Mouse (Mus musculus): Measurements from ENCODE around the gene Cnpy4. TPM values are rescaled to one million over a fixed set of nuclear protein-coding genes. Genes with fewer than 3 reads are reported as not detected.

Gene Cnpy4
- polyA plus RNA-seq, 1 experiment from 2014 or later: 28.2 TPM

DNA sequence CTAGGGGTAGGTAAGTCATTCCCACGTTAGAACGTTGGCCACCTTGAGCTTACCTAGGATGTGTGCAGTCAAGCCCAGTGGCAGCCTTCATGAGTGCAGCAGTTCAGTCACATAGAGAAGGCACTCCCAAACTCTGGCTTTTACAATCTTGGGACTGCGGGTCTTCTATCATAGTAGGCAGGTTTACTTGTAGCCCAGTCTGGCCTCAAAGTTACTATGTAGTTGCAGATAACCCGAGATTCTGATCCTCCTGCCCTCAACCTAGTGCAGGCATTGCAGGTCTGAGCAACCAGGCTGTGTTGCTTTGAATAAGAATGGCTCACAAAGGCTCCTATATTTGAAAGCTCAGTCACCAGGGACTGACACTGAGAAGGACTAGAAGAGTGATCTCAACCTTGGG, 39.2 kb downstream of the Cnpy4 start:
- no peak overlapping the region for H3K4me3 ChIP-seq (ENCODE audit: low read length)
- no peaks in the 10 kb centered on the region for H3K9me3 ChIP-seq (ENCODE audit: control insufficient read depth, low read length)
- ATAC-seq: no peak
- no peak overlapping the region for H3K4me2 ChIP-seq (ENCODE audit: low read length)
- no peaks in the 10 kb centered on the region for H3K27me3 ChIP-seq (replicated peaks; ENCODE audit: control insufficient read depth, insufficient read depth, low read length)
- WGBS: 76% methylated on average over 4 of the region's 4 CpGs
- H3K36me3 ChIP-seq (ENCODE audit: control insufficient read depth, insufficient read depth, low read length): no peaks in the 10 kb centered on the region
- no peak overlapping the region for H3K9ac ChIP-seq (ENCODE audit: low read depth, low read length)
- H3K27ac ChIP-seq (ENCODE audit: low read depth, low read length): no peak overlapping the region
- H3K4me1 ChIP-seq (ENCODE audit: control insufficient read depth, insufficient read depth, low read depth, low read length): no peaks in the 10 kb centered on the region

GRCm38 (mm10) chr5:138227367-138227766, 40.1 kb downstream of the Cnpy4 start:
- no peak overlapping the region for H3K4me2 ChIP-seq (ENCODE audit: low read length)
- H3K27ac ChIP-seq (ENCODE audit: low read depth, low read length): no peak overlapping the region
- WGBS: 71% methylated on average over 2 of the region's 2 CpGs
- no peak overlapping the region for H3K9ac ChIP-seq (ENCODE audit: low read depth, low read length)
- H3K9me3 ChIP-seq (ENCODE audit: control insufficient read depth, low read length): no peaks in the 10 kb centered on the region
- H3K4me1 ChIP-seq (ENCODE audit: control insufficient read depth, insufficient read depth, low read depth, low read length): no peaks in the 10 kb centered on the region
- no peak overlapping the region for H3K4me3 ChIP-seq (ENCODE audit: low read length)
- no peak for ATAC-seq
- no peaks in the 10 kb centered on the region for H3K27me3 ChIP-seq (replicated peaks; ENCODE audit: control insufficient read depth, insufficient read depth, low read length)
- H3K36me3 ChIP-seq (ENCODE audit: control insufficient read depth, insufficient read depth, low read length): no peaks in the 10 kb centered on the region

DNA sequence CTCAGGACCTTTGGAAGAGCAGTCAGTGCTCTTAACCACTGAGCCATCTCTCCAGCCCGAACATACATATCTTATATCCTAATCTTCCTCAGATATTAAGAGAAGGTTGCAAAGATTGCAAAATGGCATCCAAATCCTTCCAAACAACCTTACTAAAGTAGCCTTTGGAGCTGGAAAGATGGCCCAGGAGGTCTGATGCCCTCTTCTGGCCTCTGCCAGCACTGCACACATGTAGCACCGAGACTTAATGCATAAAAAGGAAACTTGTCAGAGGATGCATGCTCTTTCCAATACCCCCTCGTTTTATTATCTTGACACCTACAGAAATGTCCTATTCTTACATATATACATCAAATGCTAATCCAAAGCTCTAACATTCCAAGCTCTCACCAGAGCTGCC, 40.7 kb downstream of the Cnpy4 start:
- Histone ChIP-seq H3K27ac (ENCODE audit: low read depth, low read length) (no peak overlapping the region), H3K9me3 (ENCODE audit: control insufficient read depth, low read length) (no peaks in the 10 kb centered on the region), H3K36me3 (ENCODE audit: control insufficient read depth, insufficient read depth, low read length) (no peaks in the 10 kb centered on the region), H3K27me3 (replicated peaks; ENCODE audit: control insufficient read depth, insufficient read depth, low read length) (no peaks in the 10 kb centered on the region), H3K4me1 (ENCODE audit: control insufficient read depth, insufficient read depth, low read depth, low read length) (no peaks in the 10 kb centered on the region), H3K4me3 (ENCODE audit: low read length) (no peak overlapping the region), H3K9ac (ENCODE audit: low read depth, low read length) (no peak overlapping the region), H3K4me2 (ENCODE audit: low read length) (no peak overlapping the region)
- ATAC-seq: no peak
- 57% methylated on average over 3 of the region's 3 CpGs for WGBS

DNA sequence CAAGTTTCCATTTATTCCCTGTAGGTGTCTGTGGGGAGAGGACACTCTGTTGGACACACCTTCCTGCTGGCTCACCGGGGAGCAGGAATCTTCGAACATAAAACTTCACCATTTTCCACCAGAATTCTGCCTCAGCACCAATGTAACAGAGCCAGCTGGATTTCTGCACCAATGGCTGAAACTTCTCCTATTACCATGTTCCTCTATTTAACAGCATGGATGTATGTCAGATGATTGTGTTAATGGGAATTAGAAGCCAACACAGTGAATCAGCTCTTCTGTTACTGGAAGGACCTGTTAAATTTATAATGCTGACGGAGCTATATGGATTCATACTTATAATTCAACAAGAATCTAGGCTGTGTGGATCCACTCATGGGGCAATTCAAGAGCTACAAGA, 42.2 kb downstream of the Cnpy4 start:
- WGBS: 94% methylated on average over 3 of the region's 3 CpGs
- Histone ChIP-seq H3K4me1 (ENCODE audit: control insufficient read depth, insufficient read depth, low read depth, low read length) (no peaks in the 10 kb centered on the region), H3K9ac (ENCODE audit: low read depth, low read length) (no peak overlapping the region), H3K4me2 (ENCODE audit: low read length) (no peak overlapping the region), H3K27ac (ENCODE audit: low read depth, low read length) (no peak overlapping the region), H3K36me3 (ENCODE audit: control insufficient read depth, insufficient read depth, low read length) (no peaks in the 10 kb centered on the region), H3K4me3 (ENCODE audit: low read length) (no peak overlapping the region), H3K27me3 (replicated peaks; ENCODE audit: control insufficient read depth, insufficient read depth, low read length) (no peaks in the 10 kb centered on the region), H3K9me3 (ENCODE audit: control insufficient read depth, low read length) (no peaks in the 10 kb centered on the region)
- ATAC-seq: no peak

GRCm38 (mm10) chr5:138233778-138234177, 46.5 kb downstream of the Cnpy4 start:
- no peak overlapping the region for H3K9ac ChIP-seq (ENCODE audit: low read depth, low read length)
- no peaks in the 10 kb centered on the region for H3K9me3 ChIP-seq (ENCODE audit: control insufficient read depth, low read length)
- no peak overlapping the region for H3K4me3 ChIP-seq (ENCODE audit: low read length)
- no peaks in the 10 kb centered on the region for H3K36me3 ChIP-seq (ENCODE audit: control insufficient read depth, insufficient read depth, low read length)
- WGBS: 86% methylated on average over 2 of the region's 2 CpGs
- no peak overlapping the region for H3K27ac ChIP-seq (ENCODE audit: low read depth, low read length)
- ATAC-seq: no peak
- no peaks in the 10 kb centered on the region for H3K4me1 ChIP-seq (ENCODE audit: control insufficient read depth, insufficient read depth, low read depth, low read length)
- H3K27me3 ChIP-seq (replicated peaks; ENCODE audit: control insufficient read depth, insufficient read depth, low read length): no peaks in the 10 kb centered on the region
- H3K4me2 ChIP-seq (ENCODE audit: low read length): no peak overlapping the region

GRCm38 (mm10) chr5:138234224-138234623, 46.9 kb downstream of the Cnpy4 start:
- no peak for ATAC-seq
- Histone ChIP-seq H3K4me2 (ENCODE audit: low read length) (no peak overlapping the region), H3K9me3 (ENCODE audit: control insufficient read depth, low read length) (no peaks in the 10 kb centered on the region), H3K36me3 (ENCODE audit: control insufficient read depth, insufficient read depth, low read length) (no peaks in the 10 kb centered on the region), H3K4me1 (ENCODE audit: control insufficient read depth, insufficient read depth, low read depth, low read length) (no peaks in the 10 kb centered on the region), H3K9ac (ENCODE audit: low read depth, low read length) (no peak overlapping the region), H3K27ac (ENCODE audit: low read depth, low read length) (no peak overlapping the region), H3K4me3 (ENCODE audit: low read length) (no peak overlapping the region), H3K27me3 (replicated peaks; ENCODE audit: control insufficient read depth, insufficient read depth, low read length) (no peaks in the 10 kb centered on the region)

DNA sequence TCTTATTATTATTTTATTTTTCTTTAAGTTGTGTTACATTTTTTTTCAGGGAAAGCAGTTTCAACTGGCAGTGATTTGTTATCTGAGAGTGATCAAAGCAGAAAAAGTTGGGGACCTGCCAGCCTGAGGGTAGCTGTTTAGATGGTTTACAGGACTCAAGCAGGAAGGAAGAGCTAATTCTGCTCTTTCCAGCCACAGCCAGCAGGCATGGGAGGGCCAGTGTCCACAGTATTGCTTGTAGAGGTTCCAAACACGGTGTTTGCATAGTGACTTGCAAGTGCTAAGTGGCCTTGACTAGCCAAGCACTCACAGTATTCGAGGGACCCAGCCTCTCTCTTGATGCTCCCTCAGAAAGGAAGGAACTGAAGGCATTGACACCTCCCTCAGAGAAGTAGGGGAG, 54.2 kb downstream of the Cnpy4 start:
- Histone ChIP-seq H3K27me3 (replicated peaks; ENCODE audit: control insufficient read depth, insufficient read depth, low read length) (no peaks in the 10 kb centered on the region), H3K36me3 (ENCODE audit: control insufficient read depth, insufficient read depth, low read length) (no peaks in the 10 kb centered on the region), H3K4me2 (ENCODE audit: low read length) (no peak overlapping the region), H3K9me3 (ENCODE audit: control insufficient read depth, low read length) (no peaks in the 10 kb centered on the region), H3K9ac (ENCODE audit: low read depth, low read length) (no peak overlapping the region), H3K27ac (ENCODE audit: low read depth, low read length) (no peak overlapping the region), H3K4me3 (ENCODE audit: low read length) (no peak overlapping the region), H3K4me1 (ENCODE audit: control insufficient read depth, insufficient read depth, low read depth, low read length) (no peaks in the 10 kb centered on the region)
- no peak for ATAC-seq
- WGBS: 56% methylated on average over 2 of the region's 2 CpGs

MicroRNA genes within 50 kb of the gene (microRNA counts, 519-probe panel; counts per million panel counts)
- microRNA mmu-miR-106b: 3,168 counts per million, percentile 85 among the panel's probes with 10 or more counts
- 3,751 counts per million, percentile 94 among the panel's probes with 10 or more counts for microRNA mmu-miR-25
- 3,085 counts per million, percentile 82 among the panel's probes with 10 or more counts for microRNA mmu-miR-93

Small RNAs within 50 kb of the gene (microRNA-seq; reads per million reads assigned to microRNA genes)
- gene Mir106b: 6,873 reads per million, percentile 94 among the genes with 10 or more reads in this experiment
- 301 reads per million, percentile 64 among the genes with 10 or more reads in this experiment for gene Mir25
- 7,354 reads per million, percentile 94 among the genes with 10 or more reads in this experiment for gene Mir93

Other genes with a start within 250 kb of the Cnpy4 start
- gene Gjc3, start 224.4 kb upstream of the Cnpy4 start, polyA plus RNA-seq (2015; fragmentation: Nextera tagmentation; extraction: Ambion mirVana): 1.9 and 2.0 TPM in 2 replicates
- gene Azgp1, start 206.0 kb upstream of the Cnpy4 start, polyA plus RNA-seq (2015; fragmentation: Nextera tagmentation; extraction: Ambion mirVana): not detected in 2 replicates
- gene Smok3a, start 166.2 kb upstream of the Cnpy4 start, polyA plus RNA-seq (2015; fragmentation: Nextera tagmentation; extraction: Ambion mirVana): not detected in 2 replicates
- gene Smok3b, start 166.1 kb upstream of the Cnpy4 start, polyA plus RNA-seq (2015; fragmentation: Nextera tagmentation; extraction: Ambion mirVana): not detected in 2 replicates
- not detected in 2 replicates for gene Smok3c, start 134.3 kb upstream of the Cnpy4 start, polyA plus RNA-seq (2015; fragmentation: Nextera tagmentation; extraction: Ambion mirVana)
- gene Zkscan1, start 102.4 kb upstream of the Cnpy4 start, polyA plus RNA-seq (2015; fragmentation: Nextera tagmentation; extraction: Ambion mirVana): 15.9 and 20.5 TPM in 2 replicates
- gene Zscan21, start 70.6 kb upstream of the Cnpy4 start, polyA plus RNA-seq (2015; fragmentation: Nextera tagmentation; extraction: Ambion mirVana): 79.0 and 82.3 TPM in 2 replicates
- gene Zfp113, start 31.7 kb upstream of the Cnpy4 start, polyA plus RNA-seq (2015; fragmentation: Nextera tagmentation; extraction: Ambion mirVana): 22.7 and 22.9 TPM in 2 replicates
- 319 and 340 TPM in 2 replicates for gene Cops6, start 26.4 kb upstream of the Cnpy4 start, polyA plus RNA-seq (2015; fragmentation: Nextera tagmentation; extraction: Ambion mirVana)
- 20.3 and 22.9 TPM in 2 replicates for gene Ap4m1, start 15.5 kb upstream of the Cnpy4 start, polyA plus RNA-seq (2015; fragmentation: Nextera tagmentation; extraction: Ambion mirVana)
- 68.0 and 80.4 TPM in 2 replicates for gene Mcm7, start 15.1 kb upstream of the Cnpy4 start, polyA plus RNA-seq (2015; fragmentation: Nextera tagmentation; extraction: Ambion mirVana)
- 64.7 and 75.2 TPM in 2 replicates for gene Taf6, start within 50 bp of the Cnpy4 start, polyA plus RNA-seq (2015; fragmentation: Nextera tagmentation; extraction: Ambion mirVana)
- gene Mblac1, start 6.8 kb downstream of the Cnpy4 start, polyA plus RNA-seq (2015; fragmentation: Nextera tagmentation; extraction: Ambion mirVana): 12.8 and 14.5 TPM in 2 replicates
- 0.06 TPM in 1 of 2 replicates, not detected in the other for gene Nxpe5, start 38.4 kb downstream of the Cnpy4 start, polyA plus RNA-seq (2015; fragmentation: Nextera tagmentation; extraction: Ambion mirVana)
- gene Lamtor4, start 68.0 kb downstream of the Cnpy4 start, polyA plus RNA-seq (2015; fragmentation: Nextera tagmentation; extraction: Ambion mirVana): 107 and 120 TPM in 2 replicates
- gene BC037034, start 76.5 kb downstream of the Cnpy4 start, polyA plus RNA-seq (2015; fragmentation: Nextera tagmentation; extraction: Ambion mirVana): 15.3 and 18.4 TPM in 2 replicates
- gene Gal3st4, start 85.4 kb downstream of the Cnpy4 start, polyA plus RNA-seq (2015; fragmentation: Nextera tagmentation; extraction: Ambion mirVana): 2.1 and 2.7 TPM in 2 replicates
- 0.04 and 0.12 TPM in 2 replicates for gene Gm43720, start 92.5 kb downstream of the Cnpy4 start, polyA plus RNA-seq (2015; fragmentation: Nextera tagmentation; extraction: Ambion mirVana)
- 113 and 140 TPM in 2 replicates for gene Gpc2, start 92.5 kb downstream of the Cnpy4 start, polyA plus RNA-seq (2015; fragmentation: Nextera tagmentation; extraction: Ambion mirVana)
- gene Stag3, start 92.8 kb downstream of the Cnpy4 start, polyA plus RNA-seq (2015; fragmentation: Nextera tagmentation; extraction: Ambion mirVana): 10.3 and 13.8 TPM in 2 replicates
- gene Pvrig, start 154.5 kb downstream of the Cnpy4 start, polyA plus RNA-seq (2015; fragmentation: Nextera tagmentation; extraction: Ambion mirVana): not detected in 2 replicates

Measured in hindbrain, embryonic 16.5 days (tissue).